8 mouse cellular contexts compared by ENCODE assay signal in genomic region chr10:56114951-56115635, GRCm38 (mm10). TPM values are rescaled to one million over a fixed set of nuclear protein-coding genes. Genes with fewer than 3 reads are reported as not detected.
DNase-seq lines count a peak whose midpoint lies in the region; ATAC-seq lines count a peak whose summit lies in the region.

No protein-coding gene starts in this region.

- peak; percentile 82 for DNase-seq in adrenal gland, adult 2 months
- peak; percentile 56 for DNase-seq in embryo, embryonic 11.5 days (ENCODE audit: low read depth, low spot score)
- DNase-seq in gastrocnemius, postnatal 4 days (ENCODE audit: low spot score in 2 of 2), result peak; percentile 49 to 69
- peak; percentile 76 to 77 for DNase-seq in left cerebral cortex, postnatal 14 days (ENCODE audit: low spot score in 2 of 2)
- peak; percentile 84 to 85 for DNase-seq in right cerebral cortex, postnatal 10 days (ENCODE audit: low spot score in 2 of 2)
- peak; percentile 48 for DNase-seq in urinary bladder, postnatal 25 days (ENCODE audit: low spot score)

- no peaks in the 10 kb centered on the region for H3K9me3 ChIP-seq in intestine, embryonic 15.5 days

- H3K4me2 ChIP-seq in intestine, embryonic 15.5 days (replicated peaks), result peak overlapping the region; percentile 89

- H3K4me3 ChIP-seq in intestine, embryonic 15.5 days (replicated peaks), result peak overlapping the region; percentile 63

- H3K9ac ChIP-seq in intestine, embryonic 15.5 days, result peak overlapping the region; percentile 64

- H3K4me1 ChIP-seq in intestine, embryonic 15.5 days (replicated peaks), result 0 out of 2 replicates have a peak, but pooled peaks cover 7% of the 10 kb centered on the region

- ATAC-seq in intestine, embryonic 15.5 days, result peak; percentile 93
- ATAC-seq in megakaryocyte progenitor cell, adult 5-6 weeks (replicated peaks; ENCODE audit: poor library complexity), result peak; percentile 95

- under 1% methylated on average over 50 of the region's 50 CpGs for WGBS in intestine, embryonic 15.5 days

- no peaks in the 10 kb centered on the region for H3K27me3 ChIP-seq in intestine, embryonic 15.5 days (replicated peaks)

- no peaks in the 10 kb centered on the region for H3K36me3 ChIP-seq in intestine, embryonic 15.5 days

- intact Hi-C loops in left cerebral cortex, postnatal 14 days (cut with DNase I), result loop anchor here (5.0 kb wide), 1 partner anchor 112 kb away; the partner anchor contains the start of gene Tbc1d32

- H3K27ac ChIP-seq in intestine, embryonic 15.5 days, result peak overlapping the region; percentile 38; the same call in 1 of the 2 replicates

RNA-seq across cellular contexts. Expression of gene Msl3l2, which starts 8.4 kb away (rescaled TPM):
- 10 to 100 TPM in 1 of 2 experiments, 1 to 10 TPM in 1; 4.6 to 10.6 TPM for total RNA-seq in adrenal gland, adult 2 months (2021)
- polyA plus RNA-seq in adrenal gland, adult 2 months (2012; rRNA removed), result 8.9 and 11.1 TPM in 2 replicates
- total RNA-seq in gastrocnemius, postnatal 4 days (2021), result 1 to 10 TPM; 4.9 to 5.1 TPM
- polyA plus RNA-seq in intestine, embryonic 15.5 days (2015; fragmentation: Nextera tagmentation; extraction: Ambion mirVana), result 3.8 and 4.1 TPM in 2 replicates
- total RNA-seq in left cerebral cortex, postnatal 14 days (2021), result 10 to 100 TPM; 11.8 to 17.7 TPM
- 8.2 and 8.8 TPM in 2 replicates for total RNA-seq in megakaryocyte progenitor cell, adult 5-6 weeks (2015)
- total RNA-seq in megakaryocyte progenitor cell, adult 5-6 weeks (2017), result 12.8 and 14.3 TPM in 2 replicates

Comparison
In these comparisons a context has a peak if more than half of its experiments do, and no peak if none do; other contexts are left out.
1. Peak in every context shown above with its lines: DNase-seq, ATAC-seq, H3K4me3 ChIP-seq and H3K27ac ChIP-seq.